Mouse (Mus musculus): ENCODE data around the gene Omp. TPM values are rescaled to one million over a fixed set of nuclear protein-coding genes. Genes with fewer than 3 reads are reported as not detected.
A peak's percentile ranks its signal among the peaks of the same experiment; 100 is the strongest.

Omp gene
- polyA plus RNA-seq, 1 experiment from 2014 or later = 0.53 TPM

DNA sequence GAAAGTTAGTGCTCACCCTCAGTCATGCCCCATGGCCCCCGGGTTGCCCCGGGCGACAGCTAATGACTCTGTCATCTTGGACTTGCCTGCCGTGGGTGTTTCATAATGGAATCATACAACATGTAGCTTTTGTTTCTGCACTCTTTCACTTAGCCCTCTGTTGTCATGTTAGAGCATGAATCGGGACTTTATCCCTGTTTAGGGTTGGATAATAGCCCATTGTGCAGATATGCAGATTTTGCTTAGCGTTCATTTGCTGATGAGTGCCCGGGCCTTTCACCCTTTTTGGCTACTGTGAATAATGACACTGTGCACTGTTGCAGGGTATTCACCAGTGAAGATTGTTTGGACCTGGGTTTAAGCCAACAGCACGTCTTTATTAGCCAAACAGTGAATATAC lies 41.3 kb upstream of the Omp start:
- Histone ChIP-seq H3K36me3 (ENCODE audit: control insufficient read depth, insufficient read depth) (no peaks in the 10 kb centered on the region), H3K4me2 (ENCODE audit: low read depth, low read length) (no peak overlapping the region), H3K27me3 (ENCODE audit: control insufficient read depth, insufficient read depth, low read depth, low read length) (no peaks in the 10 kb centered on the region), H3K27ac (ENCODE audit: low read length) (no peak overlapping the region), H3K9me3 (replicated peaks; ENCODE audit: control insufficient read depth, low read length) (no peaks in the 10 kb centered on the region), H3K4me3 (ENCODE audit: low read depth, low read length) (no peak overlapping the region), H3K4me1 (ENCODE audit: control insufficient read depth, low read depth, low read length) (peaks cover 6% of the 10 kb centered on the region), H3K9ac (ENCODE audit: low read depth, low read length) (no peak overlapping the region)
- 70% methylated on average over 8 of the region's 8 CpGs for WGBS (ENCODE audit: insufficient replicate concordance)
- no peak for ATAC-seq (ENCODE audit: low read depth)

DNA sequence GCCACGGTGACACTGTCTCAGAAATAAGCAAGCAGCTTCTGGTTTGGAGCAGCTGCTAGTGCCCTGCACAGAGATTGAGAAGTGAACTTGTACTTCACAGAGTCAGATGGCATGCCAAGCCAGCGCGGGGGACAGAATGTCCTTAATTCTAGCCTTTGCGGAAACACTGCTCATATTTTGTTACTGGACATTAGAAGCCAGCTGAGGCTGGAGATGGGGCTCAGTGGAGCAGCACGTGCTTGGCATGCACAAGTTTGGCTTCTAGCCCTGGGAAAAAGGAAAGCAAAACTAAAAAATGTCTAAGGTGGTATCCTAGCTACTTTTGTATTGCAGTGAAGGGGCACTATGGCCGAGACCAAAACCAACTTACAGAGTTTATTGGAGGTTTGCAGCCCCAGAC lies 40.0 kb upstream of the Omp start:
- no peaks in the 10 kb centered on the region for H3K9me3 ChIP-seq (replicated peaks; ENCODE audit: control insufficient read depth, low read length)
- no peak for ATAC-seq (ENCODE audit: low read depth)
- WGBS (ENCODE audit: insufficient replicate concordance) = 77% methylated on average over 6 of the region's 6 CpGs
- H3K4me2 ChIP-seq (ENCODE audit: low read depth, low read length) = no peak overlapping the region
- no peaks in the 10 kb centered on the region for H3K27me3 ChIP-seq (ENCODE audit: control insufficient read depth, insufficient read depth, low read depth, low read length)
- no peaks in the 10 kb centered on the region for H3K36me3 ChIP-seq (ENCODE audit: control insufficient read depth, insufficient read depth)
- no peak overlapping the region for H3K9ac ChIP-seq (ENCODE audit: low read depth, low read length)
- H3K4me3 ChIP-seq (ENCODE audit: low read depth, low read length) = no peak overlapping the region
- H3K27ac ChIP-seq (ENCODE audit: low read length) = no peak overlapping the region
- peaks cover 6% of the 10 kb centered on the region for H3K4me1 ChIP-seq (ENCODE audit: control insufficient read depth, low read depth, low read length)

DNA sequence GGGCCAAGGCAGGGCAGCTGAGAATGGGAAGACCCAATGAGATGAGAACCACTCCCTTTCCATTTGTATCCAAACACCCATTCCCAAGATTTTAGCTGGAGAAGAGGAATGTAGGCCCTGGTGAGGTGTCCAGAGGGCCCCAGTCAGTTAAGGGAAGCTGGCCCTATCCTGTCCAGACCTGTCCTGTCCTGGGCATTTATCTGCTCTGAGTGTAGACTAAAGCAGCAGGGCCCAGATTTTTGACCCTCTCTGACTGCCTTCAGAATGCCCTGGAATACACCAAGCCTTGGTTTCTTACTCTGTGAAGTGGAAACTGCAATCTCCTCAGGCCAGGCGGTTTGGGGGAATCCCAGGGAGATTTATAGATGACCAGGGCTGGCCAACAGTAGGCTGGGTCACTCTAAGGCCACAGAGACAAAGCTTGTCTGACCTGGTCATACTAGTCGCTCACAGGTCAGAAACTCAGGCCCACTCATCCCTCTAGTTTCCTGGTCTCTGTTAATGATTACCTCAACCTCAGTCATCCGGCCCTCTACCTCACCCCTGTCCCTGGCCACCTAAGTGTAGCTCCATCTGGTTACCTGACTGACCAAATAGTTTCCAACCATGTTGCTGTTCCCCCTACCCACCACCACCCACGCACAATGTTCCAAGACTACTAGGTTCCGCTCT lies 33.4 kb upstream of the Omp start:
- H3K9me3 ChIP-seq (replicated peaks; ENCODE audit: control insufficient read depth, low read length) = no peaks in the 10 kb centered on the region
- ATAC-seq (ENCODE audit: low read depth) = peak; percentile 14
- H3K9ac ChIP-seq (ENCODE audit: low read depth, low read length) = peak overlapping the region; percentile 83
- H3K4me1 ChIP-seq (ENCODE audit: control insufficient read depth, low read depth, low read length) = peaks cover 48% of the 10 kb centered on the region
- H3K4me3 ChIP-seq (ENCODE audit: low read depth, low read length) = peak overlapping the region; percentile 93
- no peaks in the 10 kb centered on the region for H3K36me3 ChIP-seq (ENCODE audit: control insufficient read depth, insufficient read depth)
- H3K4me2 ChIP-seq (ENCODE audit: low read depth, low read length) = peak overlapping the region; percentile 92
- no peaks in the 10 kb centered on the region for H3K27me3 ChIP-seq (ENCODE audit: control insufficient read depth, insufficient read depth, low read depth, low read length)
- H3K27ac ChIP-seq (ENCODE audit: low read length) = peak overlapping the region; percentile 92
- 70% methylated on average over 5 of the region's 5 CpGs for WGBS (ENCODE audit: insufficient replicate concordance)

DNA sequence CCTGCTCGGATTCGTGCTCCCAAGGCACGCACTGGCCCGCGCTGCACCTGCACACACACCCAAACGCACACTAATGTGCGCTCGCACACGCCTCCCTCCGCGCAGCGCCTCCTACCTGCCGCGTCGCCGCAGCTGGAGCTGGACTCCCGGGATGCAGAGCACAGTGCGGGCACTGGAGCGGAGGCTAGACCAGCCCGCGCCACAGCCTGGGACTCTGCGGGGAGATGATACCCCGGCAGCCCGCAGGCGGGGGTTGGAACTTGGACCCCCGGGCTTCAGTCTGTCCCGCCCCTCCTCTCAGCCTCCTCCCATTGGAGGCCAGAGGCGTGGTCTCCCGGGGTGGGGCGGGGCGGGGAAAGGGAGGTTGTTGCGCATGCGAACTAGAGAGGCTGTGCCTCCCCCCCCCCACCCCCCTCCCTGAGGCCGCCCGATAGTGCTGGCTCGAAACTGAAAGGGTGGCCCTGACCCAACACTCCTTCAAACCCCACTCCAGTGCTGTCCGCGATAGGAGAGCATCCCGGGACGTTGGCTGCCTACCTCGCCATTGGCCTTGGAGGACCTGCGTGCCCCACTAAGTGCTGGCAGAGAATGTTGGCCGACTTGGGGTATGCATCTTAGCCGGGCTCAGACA lies 32.7 kb upstream of the Omp start, which contains the start of gene Capn5:
Gene Capn5 (minus strand): TSS at position 346 of the 631 bp plus-strand sequence.
- peak within 1 kb of the TSS; percentile 89 for H3K9ac ChIP-seq (ENCODE audit: low read depth, low read length)
- H3K4me2 ChIP-seq (ENCODE audit: low read depth, low read length) = peak within 1 kb of the TSS; percentile 92
- H3K27ac ChIP-seq (ENCODE audit: low read length) = peak within 1 kb of the TSS; percentile 92
- peak; percentile 69 for ATAC-seq (ENCODE audit: low read depth)
- H3K27me3 ChIP-seq (ENCODE audit: control insufficient read depth, insufficient read depth, low read depth, low read length) = no peaks in the 10 kb centered on the region
- WGBS (ENCODE audit: insufficient replicate concordance) = under 1% methylated on average over 42 of the region's 44 CpGs
- no peaks in the 10 kb centered on the region for H3K9me3 ChIP-seq (replicated peaks; ENCODE audit: control insufficient read depth, low read length)
- H3K36me3 ChIP-seq (ENCODE audit: control insufficient read depth, insufficient read depth) = no peaks in the 10 kb centered on the region
- peaks cover 55% of the 10 kb centered on the region for H3K4me1 ChIP-seq (ENCODE audit: control insufficient read depth, low read depth, low read length)
- H3K4me3 ChIP-seq (ENCODE audit: low read depth, low read length) = peak within 1 kb of the TSS; percentile 93

DNA sequence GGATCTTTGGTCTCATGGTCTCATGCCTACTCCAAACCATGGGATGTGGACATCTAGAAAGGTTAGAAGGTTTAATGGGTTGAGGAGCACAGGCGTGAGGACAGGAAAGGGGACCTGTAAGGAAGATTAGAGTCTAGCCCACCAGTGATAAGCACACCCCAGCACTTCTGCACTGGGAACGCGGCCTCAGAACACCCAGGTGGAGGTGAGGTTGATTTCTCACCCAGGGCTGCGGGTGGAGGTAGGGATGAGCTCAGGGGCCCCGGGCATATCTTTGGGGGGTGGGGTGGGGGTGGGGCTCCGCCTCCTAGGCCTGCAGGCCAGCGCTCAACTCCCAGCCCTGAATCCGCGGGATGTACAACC lies 32.2 kb upstream of the Omp start:
- Histone ChIP-seq H3K27me3 (ENCODE audit: control insufficient read depth, insufficient read depth, low read depth, low read length) (no peaks in the 10 kb centered on the region), H3K4me1 (ENCODE audit: control insufficient read depth, low read depth, low read length) (peaks cover 60% of the 10 kb centered on the region), H3K4me2 (ENCODE audit: low read depth, low read length) (peak overlapping the region; percentile 92), H3K9ac (ENCODE audit: low read depth, low read length) (peak overlapping the region; percentile 89), H3K4me3 (ENCODE audit: low read depth, low read length) (peak overlapping the region; percentile 93), H3K36me3 (ENCODE audit: control insufficient read depth, insufficient read depth) (no peaks in the 10 kb centered on the region), H3K9me3 (replicated peaks; ENCODE audit: control insufficient read depth, low read length) (no peaks in the 10 kb centered on the region), H3K27ac (ENCODE audit: low read length) (peak overlapping the region; percentile 92)
- no peak for ATAC-seq (ENCODE audit: low read depth)
- WGBS (ENCODE audit: insufficient replicate concordance) = under 1% methylated on average over 9 of the region's 9 CpGs

DNA sequence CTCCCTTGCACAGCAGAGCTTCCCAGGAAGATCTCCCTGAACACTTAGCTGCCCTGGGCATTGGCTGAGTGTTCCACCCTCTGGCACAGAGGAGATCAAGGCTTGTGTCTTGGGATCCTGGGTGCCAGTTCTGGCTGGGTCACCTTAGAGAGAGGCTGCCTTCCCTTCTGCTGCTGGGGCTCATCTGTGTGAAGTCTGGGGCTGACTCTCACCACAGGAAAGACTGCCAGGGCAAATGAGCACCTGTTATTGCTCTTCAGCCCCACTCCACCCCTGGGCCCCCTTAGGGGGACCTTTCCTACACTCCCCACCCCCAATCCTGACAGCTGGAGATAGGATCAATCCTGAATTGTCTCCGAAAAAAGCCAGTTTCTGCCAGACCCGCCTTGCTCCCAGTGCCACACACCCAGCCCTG lies 31.8 kb upstream of the Omp start:
- H3K9ac ChIP-seq (ENCODE audit: low read depth, low read length) = peak overlapping the region; percentile 89
- ATAC-seq (ENCODE audit: low read depth) = no peak
- H3K9me3 ChIP-seq (replicated peaks; ENCODE audit: control insufficient read depth, low read length) = no peaks in the 10 kb centered on the region
- H3K27me3 ChIP-seq (ENCODE audit: control insufficient read depth, insufficient read depth, low read depth, low read length) = no peaks in the 10 kb centered on the region
- 30% methylated on average over 2 of the region's 2 CpGs for WGBS (ENCODE audit: insufficient replicate concordance)
- peak overlapping the region; percentile 92 for H3K27ac ChIP-seq (ENCODE audit: low read length)
- peak overlapping the region; percentile 92 for H3K4me2 ChIP-seq (ENCODE audit: low read depth, low read length)
- peak overlapping the region; percentile 93 for H3K4me3 ChIP-seq (ENCODE audit: low read depth, low read length)
- H3K4me1 ChIP-seq (ENCODE audit: control insufficient read depth, low read depth, low read length) = peaks cover 64% of the 10 kb centered on the region
- H3K36me3 ChIP-seq (ENCODE audit: control insufficient read depth, insufficient read depth) = no peaks in the 10 kb centered on the region

DNA sequence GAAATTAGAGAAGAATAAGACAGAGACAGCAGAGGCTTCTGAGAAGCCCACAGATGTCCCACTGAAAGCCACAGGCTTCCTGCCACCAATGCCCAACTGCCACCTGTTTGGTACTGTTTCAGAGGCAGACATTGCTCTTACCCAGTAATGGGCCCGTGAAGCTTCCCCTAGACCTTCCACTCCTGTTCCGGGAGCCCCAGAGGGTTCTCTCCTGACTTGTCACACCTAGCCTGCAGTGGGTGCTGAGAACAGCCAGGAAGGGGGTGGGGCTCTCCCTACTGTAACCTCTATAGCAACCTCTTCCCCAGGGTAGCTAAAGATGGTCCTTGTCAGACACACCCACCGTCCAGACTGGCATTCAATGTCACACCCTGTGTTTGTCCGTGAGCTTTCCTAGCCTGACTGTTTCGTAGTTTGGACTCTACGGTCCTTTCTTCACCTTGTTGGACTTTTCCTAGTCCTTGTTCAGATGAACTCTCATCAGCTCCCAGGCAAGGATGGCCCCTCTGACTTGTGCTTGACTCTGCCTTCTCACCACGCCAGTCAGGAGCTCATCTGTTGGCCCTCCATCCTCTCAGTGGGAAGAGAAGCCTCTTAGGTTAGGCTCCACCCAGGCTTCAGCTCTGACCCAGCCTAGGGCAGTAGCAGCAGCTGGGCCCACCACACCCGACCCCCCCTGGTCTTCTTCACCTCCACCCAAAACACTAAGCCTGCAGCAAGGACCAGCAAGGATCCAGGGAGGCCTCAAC lies 31.2 kb upstream of the Omp start:
- Histone ChIP-seq H3K4me2 (ENCODE audit: low read depth, low read length) (peak overlapping the region; percentile 92), H3K9ac (ENCODE audit: low read depth, low read length) (peak overlapping the region; percentile 89), H3K9me3 (replicated peaks; ENCODE audit: control insufficient read depth, low read length) (no peaks in the 10 kb centered on the region), H3K36me3 (ENCODE audit: control insufficient read depth, insufficient read depth) (no peaks in the 10 kb centered on the region), H3K4me1 (ENCODE audit: control insufficient read depth, low read depth, low read length) (peaks cover 70% of the 10 kb centered on the region), H3K4me3 (ENCODE audit: low read depth, low read length) (peak overlapping the region; percentile 93), H3K27me3 (ENCODE audit: control insufficient read depth, insufficient read depth, low read depth, low read length) (no peaks in the 10 kb centered on the region), H3K27ac (ENCODE audit: low read length) (peak overlapping the region; percentile 92)
- 26% methylated on average over 8 of the region's 8 CpGs for WGBS (ENCODE audit: insufficient replicate concordance)
- ATAC-seq (ENCODE audit: low read depth) = peak; percentile 42

DNA sequence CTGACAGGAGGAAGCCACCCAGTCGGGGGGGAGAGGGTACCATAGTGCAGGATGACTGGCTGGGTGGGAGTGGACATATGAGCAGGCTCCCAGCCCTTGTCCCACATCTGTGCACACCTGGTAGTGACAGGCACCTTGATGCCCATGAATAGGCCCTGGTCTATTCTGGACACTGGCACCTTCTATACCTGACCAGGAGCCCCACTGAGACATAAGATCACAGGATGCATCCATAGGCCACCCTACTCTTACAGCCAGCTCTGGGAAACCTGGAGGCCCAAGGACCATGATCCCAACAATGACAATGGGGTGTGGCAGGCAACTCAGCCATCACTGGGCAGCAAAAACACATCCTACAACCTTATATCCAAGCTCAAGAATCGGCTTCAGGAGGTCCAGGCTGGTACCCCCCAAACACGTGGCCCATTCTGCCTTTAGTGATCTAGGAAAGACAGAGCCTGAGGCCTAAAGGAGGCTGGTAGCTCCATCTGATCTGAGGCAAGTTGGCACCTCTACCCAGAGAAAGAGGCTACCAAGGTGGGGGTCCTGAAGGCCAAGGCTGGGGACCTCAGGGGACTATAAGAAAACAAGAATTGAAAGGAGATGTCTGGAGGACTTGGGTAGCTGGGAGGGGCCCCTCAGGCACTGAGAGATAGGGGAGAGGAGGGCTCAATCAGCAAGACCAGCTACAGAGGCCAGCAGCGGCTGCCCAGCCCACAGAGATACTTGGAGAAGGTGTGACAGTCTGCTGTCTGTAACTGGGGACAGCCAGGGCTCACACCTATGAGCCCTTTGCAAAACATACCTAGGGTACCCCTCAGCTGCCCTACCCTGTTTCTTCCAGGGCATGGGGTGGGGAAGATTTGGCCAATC lies 29.8 kb upstream of the Omp start:
- H3K9ac ChIP-seq (ENCODE audit: low read depth, low read length) = peak overlapping the region; percentile 89
- peak overlapping the region; percentile 92 for H3K4me2 ChIP-seq (ENCODE audit: low read depth, low read length)
- 43% methylated on average over 4 of the region's 4 CpGs for WGBS (ENCODE audit: insufficient replicate concordance)
- H3K36me3 ChIP-seq (ENCODE audit: control insufficient read depth, insufficient read depth) = no peaks in the 10 kb centered on the region
- H3K27ac ChIP-seq (ENCODE audit: low read length) = peak overlapping the region; percentile 92
- H3K4me1 ChIP-seq (ENCODE audit: control insufficient read depth, low read depth, low read length) = peaks cover 84% of the 10 kb centered on the region
- ATAC-seq (ENCODE audit: low read depth) = peak; percentile 69
- H3K9me3 ChIP-seq (replicated peaks; ENCODE audit: control insufficient read depth, low read length) = no peaks in the 10 kb centered on the region
- H3K27me3 ChIP-seq (ENCODE audit: control insufficient read depth, insufficient read depth, low read depth, low read length) = no peaks in the 10 kb centered on the region
- peak overlapping the region; percentile 57 for H3K4me3 ChIP-seq (ENCODE audit: low read depth, low read length)
